Mouse (Mus musculus): ENCODE data around the gene Prkcd. TPM values are rescaled to one million over a fixed set of nuclear protein-coding genes. Genes with fewer than 3 reads are reported as not detected.

Gene Prkcd
- total RNA-seq, 1 experiment from 2014 or later = 483 TPM

GRCm38 (mm10) chr14:30612962-30613715, 12.9 kb downstream of the Prkcd start:
- no peak for ATAC-seq (ENCODE audit: extremely low read depth, insufficient number of reproducible peaks, low FRiP score, poor library complexity, severe bottlenecking)

- ATAC-seq (ENCODE audit: extremely low read depth, insufficient number of reproducible peaks, low FRiP score, poor library complexity, severe bottlenecking) = peak; percentile 32
Observed at GRCm38 (mm10) chr14:30612523-30612922, 13.5 kb downstream of the Prkcd start.

DNA sequence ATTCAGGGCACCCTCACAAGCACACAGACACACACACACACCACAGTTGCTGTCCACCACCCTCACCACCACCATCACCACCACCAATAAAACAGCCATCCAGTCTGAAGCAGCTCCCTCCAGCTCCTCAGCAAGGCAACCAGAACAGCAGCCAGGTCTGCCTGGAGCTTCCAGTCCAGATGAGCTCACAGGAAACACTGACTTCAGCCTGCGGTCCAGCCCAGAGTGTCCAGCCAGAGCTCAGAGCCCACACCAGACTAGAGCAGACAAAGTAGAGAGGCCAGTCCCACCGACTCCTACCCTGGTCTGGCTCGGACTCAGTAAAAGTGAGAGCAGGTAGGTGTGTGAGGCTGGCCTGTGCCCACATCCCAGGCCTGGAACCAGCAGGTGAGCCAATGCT, 15.1 kb downstream of the Prkcd start:
- no peak for ATAC-seq (ENCODE audit: extremely low read depth, insufficient number of reproducible peaks, low FRiP score, poor library complexity, severe bottlenecking)

- no peak for ATAC-seq (ENCODE audit: extremely low read depth, insufficient number of reproducible peaks, low FRiP score, poor library complexity, severe bottlenecking)
Observed at GRCm38 (mm10) chr14:30610304-30610703, 15.7 kb downstream of the Prkcd start.

GRCm38 (mm10) chr14:30609499-30609898, 16.5 kb downstream of the Prkcd start:
- ATAC-seq (ENCODE audit: extremely low read depth, insufficient number of reproducible peaks, low FRiP score, poor library complexity, severe bottlenecking) = no peak

GRCm38 (mm10) chr14:30608176-30608575, 17.8 kb downstream of the Prkcd start:
- no peak for ATAC-seq (ENCODE audit: extremely low read depth, insufficient number of reproducible peaks, low FRiP score, poor library complexity, severe bottlenecking)

DNA sequence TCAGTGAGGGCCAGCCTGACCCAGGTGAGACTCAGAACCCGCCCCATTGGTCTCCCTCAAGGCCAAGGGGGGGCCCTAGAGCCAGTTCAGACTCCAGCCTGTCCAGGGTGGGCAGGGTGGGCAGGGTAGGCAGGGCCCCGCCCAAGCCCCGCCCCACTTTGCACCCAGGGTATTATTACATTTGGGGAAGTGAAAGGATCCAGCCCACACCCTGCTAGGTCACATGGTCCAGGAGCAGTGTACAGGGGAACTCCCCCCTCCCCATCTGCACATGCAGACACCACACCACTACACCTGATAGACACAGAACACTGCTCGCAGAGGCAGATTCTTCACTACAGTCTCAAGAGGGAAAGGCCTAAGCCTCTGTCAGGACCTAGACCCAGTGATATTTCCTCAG, 18.3 kb downstream of the Prkcd start:
- peak; percentile 84 for ATAC-seq (ENCODE audit: extremely low read depth, insufficient number of reproducible peaks, low FRiP score, poor library complexity, severe bottlenecking)

GRCm38 (mm10) chr14:30606817-30607216, 19.2 kb downstream of the Prkcd start:
- ATAC-seq (ENCODE audit: extremely low read depth, insufficient number of reproducible peaks, low FRiP score, poor library complexity, severe bottlenecking) = no peak

DNA sequence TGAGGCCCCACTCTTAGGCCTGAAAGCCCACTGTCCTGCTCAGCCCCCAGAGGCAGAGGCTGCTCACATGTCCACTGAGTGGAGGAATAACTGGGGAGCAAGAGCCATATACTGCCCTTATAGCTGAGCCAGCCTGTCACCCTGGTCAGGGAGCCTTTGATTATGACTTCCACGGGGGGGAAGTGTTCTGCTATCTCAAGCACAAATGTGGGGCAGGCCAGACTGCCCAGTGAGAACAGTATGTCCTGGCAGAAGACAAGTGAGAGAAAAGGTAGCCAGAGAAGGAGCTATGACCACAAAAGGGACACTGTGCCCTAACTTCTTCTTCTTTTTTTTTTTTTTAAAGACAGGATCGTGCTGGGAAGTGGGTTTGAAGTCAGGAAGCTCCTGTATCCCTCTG, 28.9 kb downstream of the Prkcd start:
- ATAC-seq (ENCODE audit: extremely low read depth, insufficient number of reproducible peaks, low FRiP score, poor library complexity, severe bottlenecking) = no peak

GRCm38 (mm10) chr14:30596407-30596806, 29.6 kb downstream of the Prkcd start:
- no peak for ATAC-seq (ENCODE audit: extremely low read depth, insufficient number of reproducible peaks, low FRiP score, poor library complexity, severe bottlenecking)

DNA sequence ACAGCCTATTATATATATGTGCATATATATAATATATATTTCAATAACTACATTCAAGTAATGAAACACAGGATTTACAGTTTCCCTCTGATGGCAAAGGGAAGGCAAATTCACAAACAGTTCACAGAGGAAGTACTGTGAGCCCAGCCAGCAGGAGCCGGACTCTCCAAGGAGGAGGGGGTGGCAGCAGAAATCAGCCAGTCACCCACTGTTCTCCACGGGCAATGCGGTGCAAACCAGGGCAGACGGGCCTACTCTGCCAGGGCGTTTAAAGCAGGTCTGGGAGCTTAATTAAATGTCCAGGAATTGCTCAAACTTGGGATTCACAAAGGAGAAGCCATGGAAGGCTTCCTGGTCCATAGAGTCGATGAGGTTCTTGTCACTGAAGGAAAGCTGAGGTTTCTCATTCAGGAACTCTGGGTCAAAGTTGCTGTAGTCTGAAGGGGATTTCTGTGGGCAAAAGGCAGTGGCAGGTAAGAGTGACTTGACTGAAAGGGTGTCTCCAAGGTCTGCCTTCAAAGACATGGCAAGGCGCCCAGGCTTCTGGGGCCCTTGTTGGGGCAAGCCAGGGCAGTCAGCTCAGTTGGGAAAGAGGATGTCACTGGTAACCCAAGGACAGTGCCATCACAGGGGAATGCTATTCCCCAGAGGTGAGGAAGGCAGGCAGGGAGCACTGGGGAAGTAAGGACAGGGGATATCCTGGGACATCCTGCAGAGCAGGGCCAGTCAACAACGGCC, 30.3 kb downstream of the Prkcd start:
- no peak for ATAC-seq (ENCODE audit: extremely low read depth, insufficient number of reproducible peaks, low FRiP score, poor library complexity, severe bottlenecking)

DNA sequence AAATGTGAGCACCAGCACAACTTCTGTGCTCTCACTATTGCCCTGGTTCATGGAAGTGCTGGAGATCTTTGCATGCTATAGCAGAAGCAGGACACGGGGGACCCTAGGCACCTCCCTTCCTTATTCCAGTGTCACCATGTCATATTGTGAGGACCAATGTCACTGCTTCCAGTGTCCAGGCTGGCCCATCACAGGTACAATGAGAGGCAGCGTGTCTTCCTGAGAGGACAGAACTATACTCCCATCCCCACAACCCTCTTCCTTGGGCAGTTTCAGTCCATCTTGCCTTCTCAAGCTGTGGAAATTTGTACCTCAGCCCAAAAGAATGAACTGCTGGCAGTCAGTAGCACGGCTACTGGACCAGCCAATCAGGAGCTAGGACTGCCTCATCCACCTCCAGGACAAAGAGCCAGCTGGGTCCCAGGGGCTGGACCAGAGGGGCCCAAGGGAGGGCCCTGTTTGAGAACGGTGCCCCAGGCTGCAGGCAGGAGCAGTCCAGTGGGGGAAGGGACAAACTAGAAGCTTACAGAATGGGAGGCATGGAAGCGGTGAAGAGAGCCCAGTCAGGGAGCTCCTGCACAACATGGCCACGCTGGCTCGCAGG, 31.8 kb downstream of the Prkcd start:
- ATAC-seq (ENCODE audit: extremely low read depth, insufficient number of reproducible peaks, low FRiP score, poor library complexity, severe bottlenecking) = no peak

- peak; percentile 81 for ATAC-seq (ENCODE audit: extremely low read depth, insufficient number of reproducible peaks, low FRiP score, poor library complexity, severe bottlenecking)
Observed at GRCm38 (mm10) chr14:30593279-30594091, 32.5 kb downstream of the Prkcd start.

DNA sequence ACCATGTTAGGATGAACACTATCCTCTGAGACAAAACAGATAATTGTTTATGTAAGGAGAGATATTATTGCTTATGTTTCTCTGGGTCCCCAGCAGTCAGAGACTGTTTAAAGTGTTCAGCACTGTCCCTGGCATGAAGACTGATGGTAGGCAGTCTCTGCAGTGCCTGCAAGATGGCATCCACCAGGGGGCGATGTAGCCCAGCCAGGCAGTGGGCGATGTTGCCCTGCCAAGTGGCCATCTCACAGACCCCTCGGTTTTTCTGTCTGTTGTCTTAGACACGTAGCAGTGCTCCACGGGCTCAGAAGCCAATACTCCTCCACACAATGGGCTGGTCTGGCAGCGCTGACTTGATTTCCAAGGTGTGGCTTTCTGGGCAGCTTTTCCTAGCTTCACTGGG, 34.6 kb downstream of the Prkcd start:
- peak; percentile 54; the same call in 1 of the 2 replicates for ATAC-seq (ENCODE audit: extremely low read depth, insufficient number of reproducible peaks, low FRiP score, poor library complexity, severe bottlenecking)

DNA sequence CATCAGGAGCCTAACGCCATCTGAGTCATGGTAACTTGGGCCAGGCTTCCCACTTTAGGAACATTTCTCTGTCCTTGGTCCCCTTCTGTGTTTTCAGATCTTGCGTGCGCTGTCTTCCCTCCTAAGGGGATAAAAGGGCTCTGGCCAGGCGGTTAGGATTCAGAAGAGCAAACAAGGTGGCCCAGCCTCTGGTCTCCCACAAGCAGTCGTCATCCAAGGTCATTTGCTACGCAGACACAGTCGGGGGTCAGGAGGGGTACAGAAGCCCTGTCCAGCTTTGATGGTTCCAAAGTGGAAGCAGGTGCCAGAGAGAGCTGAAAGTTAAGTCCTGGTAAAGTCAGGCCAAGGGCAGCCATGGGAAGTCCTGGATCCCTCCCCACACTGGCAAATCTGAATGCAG, 35.1 kb downstream of the Prkcd start:
- no peak for ATAC-seq (ENCODE audit: extremely low read depth, insufficient number of reproducible peaks, low FRiP score, poor library complexity, severe bottlenecking)

DNA sequence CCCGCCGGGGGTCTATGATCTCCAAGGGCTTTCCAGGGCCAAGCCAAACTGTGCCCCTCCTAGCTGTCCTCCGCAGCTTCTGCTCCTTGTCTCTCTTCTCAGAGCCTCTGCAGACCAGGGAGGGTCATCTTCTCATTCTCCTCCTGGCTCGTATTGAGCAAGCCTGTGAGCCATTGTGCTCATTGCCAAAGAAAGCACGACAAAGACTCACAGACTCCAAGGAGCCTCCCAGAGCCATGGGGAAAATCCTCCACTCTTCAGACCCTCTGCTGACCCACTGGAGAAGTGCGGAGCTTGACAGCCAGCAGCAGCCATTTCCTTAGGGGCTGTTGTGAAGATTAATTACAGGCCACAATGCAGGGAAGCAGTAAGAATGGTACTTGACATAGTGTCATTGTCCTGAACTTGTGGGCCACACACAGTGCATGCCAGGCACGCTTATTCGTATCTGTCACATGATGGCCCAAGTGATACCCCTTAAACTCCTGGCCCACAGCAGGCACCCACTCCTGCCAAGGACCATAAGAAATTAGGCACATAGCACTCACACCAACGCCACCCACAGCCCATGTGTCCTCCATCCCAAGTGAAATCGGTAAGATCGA, 35.9 kb downstream of the Prkcd start:
- no peak for ATAC-seq (ENCODE audit: extremely low read depth, insufficient number of reproducible peaks, low FRiP score, poor library complexity, severe bottlenecking)

- ATAC-seq (ENCODE audit: extremely low read depth, insufficient number of reproducible peaks, low FRiP score, poor library complexity, severe bottlenecking) = no peak
Observed at GRCm38 (mm10) chr14:30586780-30587461, 39.1 kb downstream of the Prkcd start.

GRCm38 (mm10) chr14:30585323-30585722, 40.7 kb downstream of the Prkcd start:
- ATAC-seq (ENCODE audit: extremely low read depth, insufficient number of reproducible peaks, low FRiP score, poor library complexity, severe bottlenecking) = no peak
